Mouse (Mus musculus) heart, postnatal 0 days (tissue): ENCODE measurements around the gene Gpr135. TPM values are rescaled to one million over a fixed set of nuclear protein-coding genes. Genes with fewer than 3 reads are reported as not detected.
A peak's percentile ranks its signal among the peaks of the same experiment; 100 is the strongest.

ENCODE experiments used
- ATAC-seq: fragments of 200-750 bp; cut with Nextera tagmentation; 2 replicates; pipeline ENCODE4 v1.8.0; 2017; ENCODE audit warnings: low read depth, moderate number of reproducible peaks, moderate library complexity; ENCODE audit not compliant: insufficient read depth
- DNase-seq: peaks from one replicate; pipeline ENCODE4 v3.0.0-alpha.2; 2016; ENCODE audit warnings: low spot score
- H3K27ac ChIP-seq: fragments of 300-500 bp; sonication (generic); 2 replicates; pipeline ENCODE4 v1.5.1; 2014; ENCODE audit warnings: low read depth, mild to moderate bottlenecking
- H3K27me3 ChIP-seq: fragments of 300-500 bp; sonication (generic); 2 replicates; pipeline ENCODE4 v1.6.1; 2014; ENCODE audit warnings: low read length, mixed read lengths; ENCODE audit not compliant: control insufficient read depth, insufficient read depth
- H3K36me3 ChIP-seq: fragments of 300-500 bp; sonication (generic); replicated peaks from 2 replicates; pipeline ENCODE4 v1.6.1; 2014; ENCODE audit warnings: low read length, mixed read lengths; ENCODE audit not compliant: control insufficient read depth, insufficient read depth
- H3K4me1 ChIP-seq: fragments of 300-500 bp; sonication (generic); 2 replicates; pipeline ENCODE4 v1.6.1; 2014; ENCODE audit warnings: antibody characterized with exemption; ENCODE audit not compliant: control insufficient read depth, insufficient read depth
- H3K4me2 ChIP-seq: fragments of 300-500 bp; sonication (generic); 2 replicates; pipeline ENCODE4 v1.6.1; 2014; ENCODE audit warnings: low read depth, mild to moderate bottlenecking, low read length, moderate library complexity
- H3K4me3 ChIP-seq: fragments of 300-500 bp; sonication (generic); 2 replicates; pipeline ENCODE4 v1.5.1; 2014; ENCODE audit warnings: low read depth, low read length
- H3K9ac ChIP-seq: fragments of 300-500 bp; sonication (generic); replicated peaks from 2 replicates; pipeline ENCODE4 v1.6.1; 2014; ENCODE audit warnings: low read depth, low read length, mixed read lengths
- H3K9me3 ChIP-seq: fragments of 300-500 bp; sonication (generic); replicated peaks from 2 replicates; pipeline ENCODE4 v1.6.1; 2016; ENCODE audit warnings: low read length; ENCODE audit not compliant: control insufficient read depth
- CTCF ChIP-seq: IDR thresholded peaks from 2 replicates; pipeline ENCODE4 v1.5.1; 2016; ENCODE audit warnings: antibody characterized with exemption, control low read depth, low read depth
- EP300 ChIP-seq: IDR thresholded peaks from 2 replicates; pipeline ENCODE4 v1.6.1; 2016; ENCODE audit warnings: antibody characterized with exemption, low read depth
- WGBS: fragments of 180-500 bp; shearing (Covaris S2); extraction: QIAGEN DNeasy Blood & Tissue Kit; methylation state at CpG from one replicate; pipeline ENCODE4 v1.1.7; 2014; 5-methylcytosine and 5-hydroxymethylcytosine counted together
- polyA plus RNA-seq: library from polyadenylated mRNA; unstranded; fragments of >200 nt; fragmentation: Nextera tagmentation; extraction: Ambion mirVana; gene quantifications from 2 replicates; pipeline ENCODE4 v1.2.1, GENCODE M21; 2015
- total RNA-seq: library from RNA; depleted of rRNA; stranded (reverse); fragments of >200 nt; gene quantifications from 2 replicates; pipeline ENCODE4 v1.2.3, GENCODE M21; 2014; ENCODE audit warnings: low replicate concordance

The Gpr135 gene
- total and polyA plus RNA-seq, 2 experiments from 2014 or later: 0.37 TPM; not detected in 1

GRCm38 (mm10) chr12:72037049-72037448 is 33.9 kb downstream of the Gpr135 start:
- TF ChIP-seq EP300: no peak
- TF ChIP-seq CTCF: no peak
- no peaks in the 10 kb centered on the region for H3K36me3 ChIP-seq
- WGBS: 54% methylated on average over 6 of the region's 6 CpGs
- no peaks in the 10 kb centered on the region for H3K27me3 ChIP-seq
- ATAC-seq (no peak), DNase-seq (no peak)
- H3K9me3 ChIP-seq: no peaks in the 10 kb centered on the region
- no peak overlapping the region for H3K4me2 ChIP-seq
- H3K4me1 ChIP-seq: peaks cover 19% of the 10 kb centered on the region
- H3K9ac ChIP-seq: no peak overlapping the region
- H3K4me3 ChIP-seq: no peak overlapping the region
- no peak overlapping the region for H3K27ac ChIP-seq

GRCm38 (mm10) chr12:72036097-72036661 is 34.7 kb downstream of the Gpr135 start:
- Histone ChIP-seq H3K9ac (no peak overlapping the region), H3K36me3 (no peaks in the 10 kb centered on the region), H3K4me1 (peaks cover 19% of the 10 kb centered on the region), H3K4me2 (no peak overlapping the region), H3K27ac (peak overlapping the region; percentile 57; the same call in 1 of the 2 replicates), H3K27me3 (no peaks in the 10 kb centered on the region), H3K9me3 (no peaks in the 10 kb centered on the region), H3K4me3 (no peak overlapping the region)
- TF ChIP-seq CTCF: no peak
- no peak for TF ChIP-seq EP300
- ATAC-seq (no peak), DNase-seq (no peak)
- WGBS: 28% methylated on average over 9 of the region's 9 CpGs

GRCm38 (mm10) chr12:72031794-72032193 is 39.1 kb downstream of the Gpr135 start:
- Histone ChIP-seq H3K4me2 (no peak overlapping the region), H3K4me3 (no peak overlapping the region), H3K9me3 (no peaks in the 10 kb centered on the region), H3K27me3 (no peaks in the 10 kb centered on the region), H3K9ac (no peak overlapping the region), H3K27ac (peak overlapping the region; percentile 62; the same call in 1 of the 2 replicates), H3K4me1 (peaks cover 9% of the 10 kb centered on the region; the same call in 1 of the 2 replicates), H3K36me3 (no peaks in the 10 kb centered on the region)
- DNase-seq: no peak
- TF ChIP-seq CTCF (no peak), EP300 (no peak)
- peak; percentile 63 for ATAC-seq
- 67% methylated on average over 6 of the region's 6 CpGs for WGBS

- Histone ChIP-seq H3K27me3 (no peaks in the 10 kb centered on the region), H3K4me2 (no peak overlapping the region), H3K4me1 (peaks cover 2% of the 10 kb centered on the region; the same call in 1 of the 2 replicates), H3K27ac (peak overlapping the region; percentile 62), H3K9me3 (no peaks in the 10 kb centered on the region), H3K4me3 (no peak overlapping the region), H3K36me3 (no peaks in the 10 kb centered on the region), H3K9ac (no peak overlapping the region)
- DNase-seq (no peak), ATAC-seq (no peak)
- WGBS: 67% methylated on average over 5 of the region's 5 CpGs
- TF ChIP-seq EP300 (no peak), CTCF (no peak)
These were observed 39.8 kb downstream of the Gpr135 start for GRCm38 (mm10) chr12:72031171-72031570.

GRCm38 (mm10) chr12:72025275-72025795 is 45.6 kb downstream of the Gpr135 start:
- 0 out of 2 replicates have a peak, but pooled peaks cover 11% of the 10 kb centered on the region for H3K4me1 ChIP-seq
- no peak for TF ChIP-seq EP300
- no peak for TF ChIP-seq CTCF
- no peak for ATAC-seq

GRCm38 (mm10) chr12:72023572-72023971 is 47.4 kb downstream of the Gpr135 start:
- 90% methylated on average over 5 of the region's 5 CpGs for WGBS
- no peak overlapping the region for H3K27ac ChIP-seq
- no peak for DNase-seq

More at GRCm38 (mm10) chr12:72025275-72025795, 45.6 kb downstream of the Gpr135 start:
- Histone ChIP-seq H3K4me2 (no peak overlapping the region), H3K27me3 (no peaks in the 10 kb centered on the region), H3K4me3 (no peak overlapping the region), H3K9ac (no peak overlapping the region), H3K36me3 (no peaks in the 10 kb centered on the region), H3K27ac (no peak overlapping the region), H3K9me3 (0 out of 2 replicates have a peak, but pooled peaks cover 3% of the 10 kb centered on the region)
- 48% methylated on average over 6 of the region's 6 CpGs for WGBS
- DNase-seq: no peak

More at GRCm38 (mm10) chr12:72023572-72023971, 47.4 kb downstream of the Gpr135 start:
- ATAC-seq: no peak
- Histone ChIP-seq H3K36me3 (no peaks in the 10 kb centered on the region), H3K4me1 (0 out of 2 replicates have a peak, but pooled peaks cover 11% of the 10 kb centered on the region), H3K4me2 (no peak overlapping the region), H3K9ac (no peak overlapping the region), H3K9me3 (0 out of 2 replicates have a peak, but pooled peaks cover 3% of the 10 kb centered on the region), H3K4me3 (no peak overlapping the region), H3K27me3 (no peaks in the 10 kb centered on the region)
- no peak for TF ChIP-seq EP300
- no peak for TF ChIP-seq CTCF
